ENCODE assay signal across 8 mouse cellular contexts in the genomic region with DNA sequence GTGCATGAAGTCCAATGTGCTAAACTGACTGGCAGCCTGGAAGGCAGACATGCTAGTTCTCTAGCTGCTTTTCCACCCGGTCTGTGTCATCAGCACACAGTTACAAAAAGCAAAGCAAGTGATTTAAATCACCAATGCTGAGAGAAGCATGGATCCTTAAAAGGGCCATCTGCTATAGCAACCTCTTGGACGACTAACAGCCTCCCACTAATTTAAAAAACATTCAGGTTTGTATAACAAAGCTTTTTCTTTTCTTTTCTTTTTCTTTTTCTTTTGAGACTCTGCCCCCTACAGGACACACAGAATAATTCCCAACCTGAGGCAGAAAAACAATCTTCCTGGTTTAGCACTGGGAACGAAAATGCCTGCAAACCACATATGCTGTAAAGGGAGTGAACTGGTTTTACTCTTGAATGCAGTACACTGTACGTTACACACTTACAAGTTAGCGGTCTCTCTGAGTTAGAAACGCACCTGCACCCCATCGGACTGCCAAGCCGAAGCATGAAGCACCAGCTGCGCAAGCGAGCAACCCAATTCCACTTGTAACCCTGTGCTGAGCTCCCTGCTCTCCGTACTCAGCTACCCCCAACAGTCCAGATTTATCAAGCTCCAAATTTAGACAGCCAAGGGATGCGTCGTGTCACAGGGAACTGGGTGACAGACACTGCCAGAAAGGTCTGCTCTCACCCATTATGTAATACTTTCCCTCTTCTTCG. TPM values are rescaled to one million over a fixed set of nuclear protein-coding genes. Genes with fewer than 3 reads are reported as not detected.
DNase-seq lines count a peak whose midpoint lies in the region; ATAC-seq and TF ChIP-seq lines count a peak whose summit lies in the region.

No protein-coding gene starts in this region.

- H3K27ac ChIP-seq in cortical plate, adult 2 months (ENCODE audit: insufficient read depth, low read length): 0 out of 2 replicates have a peak overlapping the region, but pooled peaks have one; percentile 26
- H3K27ac ChIP-seq in heart, postnatal 0 days (ENCODE audit: low read depth): peak overlapping the region; percentile 44
- H3K27ac ChIP-seq in layer of hippocampus, adult 2 months: peak overlapping the region; percentile 90

- WGBS in heart, postnatal 0 days: 33% methylated on average over 14 of the region's 14 CpGs

- ATAC-seq in heart, postnatal 0 days (ENCODE audit: insufficient read depth, low read depth): peak; percentile 41; the same call in 1 of the 2 replicates
- ATAC-seq in megakaryocyte progenitor cell, adult 5-6 weeks (replicated peaks; ENCODE audit: poor library complexity): peak; percentile 73

- no peaks in the 10 kb centered on the region for H3K27me3 ChIP-seq in heart, postnatal 0 days (ENCODE audit: control insufficient read depth, insufficient read depth, low read length)

- no peak overlapping the region for H3K4me3 ChIP-seq in cortical plate, adult 2 months (ENCODE audit: insufficient read depth, low read length)
- H3K4me3 ChIP-seq in heart, postnatal 0 days (ENCODE audit: low read depth, low read length): peak overlapping the region; percentile 17; the same call in 1 of the 2 replicates
- peak overlapping the region; percentile 23; the same call in 1 of the 2 replicates for H3K4me3 ChIP-seq in layer of hippocampus, adult 2 months

- no peak for TF ChIP-seq EP300 in heart, postnatal 0 days (IDR thresholded peaks at IDR 0.05; ENCODE audit: low read depth)

- peak; percentile 40 for DNase-seq in adrenal gland, postnatal 10 days
- DNase-seq in adrenal gland, adult 8-10 months: no peak
- DNase-seq in ES-CJ7 (ENCODE audit: low read depth, low spot score): peak; percentile 30
- DNase-seq in heart, postnatal 0 days (ENCODE audit: low spot score): peak; percentile 75
- DNase-seq in layer of hippocampus, adult 2 months (ENCODE audit: low spot score in 2 of 2): peak; percentile 55 to 58
- peak; percentile 8 for DNase-seq in thymus, postnatal 25 days

- H3K36me3 ChIP-seq in heart, postnatal 0 days (replicated peaks; ENCODE audit: control insufficient read depth, insufficient read depth, low read length): peaks cover 10% of the 10 kb centered on the region

- H3K9ac ChIP-seq in heart, postnatal 0 days (replicated peaks; ENCODE audit: low read depth, low read length): no peak overlapping the region

- no peak for TF ChIP-seq CTCF in cortical plate, adult 2 months (IDR thresholded peaks at IDR 0.05; ENCODE audit: extremely low read depth, insufficient read depth, low read length)
- peak; percentile 59 for TF ChIP-seq CTCF in heart, postnatal 0 days (IDR thresholded peaks at IDR 0.05; ENCODE audit: low read depth)
- peak; percentile 87 for TF ChIP-seq CTCF in layer of hippocampus, adult 2 months (conservative IDR thresholded peaks at IDR 0.05)

- peak overlapping the region; percentile 51 for H3K4me2 ChIP-seq in heart, postnatal 0 days (ENCODE audit: low read depth, low read length)

- H3K9me3 ChIP-seq in heart, postnatal 0 days (replicated peaks; ENCODE audit: control insufficient read depth, low read length): no peaks in the 10 kb centered on the region

- H3K4me1 ChIP-seq in cortical plate, adult 2 months (ENCODE audit: control insufficient read depth, insufficient read depth, low read length): peaks cover 3% of the 10 kb centered on the region; the same call in 1 of the 2 replicates
- 0 out of 2 replicates have a peak, but pooled peaks cover 8% of the 10 kb centered on the region for H3K4me1 ChIP-seq in heart, postnatal 0 days (ENCODE audit: control insufficient read depth, insufficient read depth)

- TF ChIP-seq POLR2A in cortical plate, adult 2 months (IDR thresholded peaks at IDR 0.05; ENCODE audit: extremely low read depth, insufficient read depth, low read length): no peak

RNA-seq across cellular contexts. Expression of gene Plekhm3, which starts 37.7 kb away (rescaled TPM):
- 10 to 100 TPM; 16.2 to 22.5 TPM for total RNA-seq in adrenal gland, postnatal 10 days (2021)
- total RNA-seq in adrenal gland, adult 8-10 months (2022): 10 to 100 TPM; 21.0 to 40.6 (median 31.8) TPM
- polyA plus RNA-seq in cortical plate, adult 2 months (2012; rRNA removed): 15.2 and 15.4 TPM in 2 replicates
- total RNA-seq in heart, postnatal 0 days (2014; rRNA removed; ENCODE audit: low replicate concordance): 3.1 and 12.4 TPM in 2 replicates
- 3.5 and 4.2 TPM in 2 replicates for polyA plus RNA-seq in heart, postnatal 0 days (2015; fragmentation: Nextera tagmentation; extraction: Ambion mirVana)
- total RNA-seq in layer of hippocampus, adult 2 months (2021): 10 to 100 TPM; 35.6 to 36.0 TPM
- total RNA-seq in megakaryocyte progenitor cell, adult 5-6 weeks (2015): 8.2 and 9.2 TPM in 2 replicates
- total RNA-seq in megakaryocyte progenitor cell, adult 5-6 weeks (2017): 3.3 and 3.5 TPM in 2 replicates

Comparison
In these comparisons a context has a peak if more than half of its experiments do, and no peak if none do; other contexts are left out.
1. H3K27ac ChIP-seq: peak in every context shown above with its lines; median percentile 90 in layer of hippocampus, adult 2 months; 44 in heart, postnatal 0 days; 26 in cortical plate, adult 2 months.